Mouse (Mus musculus): ENCODE measurements around the gene Nucks1.
A peak's percentile ranks its signal among the peaks of the same experiment; 100 is the strongest.
"Not testable (repeated sequence)": the region's sequence is repeated elsewhere in the genome, so short reads cannot be mapped to it uniquely, and the experiment has no call there.

The Nucks1 gene

GRCm38 (mm10) chr1:131910001-131910648, at the start of gene Nucks1:
Gene Nucks1, plus strand, starts transcription at chr1:131910534.
- peak; percentile 99 to 100 for DNase-seq

DNA sequence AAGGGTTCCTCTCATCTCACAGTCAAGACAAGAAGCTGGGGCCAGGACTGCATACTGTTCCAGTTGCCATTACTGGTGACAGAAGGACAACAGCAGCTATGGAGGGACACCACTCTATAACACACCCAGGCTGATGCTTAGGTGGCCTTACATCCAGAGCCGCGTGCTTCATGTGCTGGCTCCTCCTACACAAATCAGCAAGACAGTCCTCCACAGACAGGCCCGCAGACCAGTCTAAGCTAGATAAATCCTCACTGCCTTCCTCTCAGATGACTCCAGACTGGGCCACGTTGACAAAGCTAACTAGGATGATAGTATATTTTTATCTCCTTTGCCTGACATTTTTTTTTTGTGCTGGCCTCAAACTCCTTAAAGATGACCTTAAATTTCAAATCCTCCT, 48.5 kb upstream of the Nucks1 start:
- no peak for DNase-seq

GRCm38 (mm10) chr1:131865596-131865995, 44.7 kb upstream of the Nucks1 start:
- DNase-seq: no peak

GRCm38 (mm10) chr1:131866304-131866999, 43.9 kb upstream of the Nucks1 start:
- no peak for DNase-seq

GRCm38 (mm10) chr1:131867093-131867945, 43.0 kb upstream of the Nucks1 start, which contains the start of gene Rab29:
Gene Rab29, plus strand, starts transcription at chr1:131867224.
- peak; percentile 93 to 96 for DNase-seq

- no peak for DNase-seq
Observed at GRCm38 (mm10) chr1:131867946-131868290, 42.4 kb upstream of the Nucks1 start.

GRCm38 (mm10) chr1:131869561-131869960, 40.8 kb upstream of the Nucks1 start:
- no peak for DNase-seq

DNA sequence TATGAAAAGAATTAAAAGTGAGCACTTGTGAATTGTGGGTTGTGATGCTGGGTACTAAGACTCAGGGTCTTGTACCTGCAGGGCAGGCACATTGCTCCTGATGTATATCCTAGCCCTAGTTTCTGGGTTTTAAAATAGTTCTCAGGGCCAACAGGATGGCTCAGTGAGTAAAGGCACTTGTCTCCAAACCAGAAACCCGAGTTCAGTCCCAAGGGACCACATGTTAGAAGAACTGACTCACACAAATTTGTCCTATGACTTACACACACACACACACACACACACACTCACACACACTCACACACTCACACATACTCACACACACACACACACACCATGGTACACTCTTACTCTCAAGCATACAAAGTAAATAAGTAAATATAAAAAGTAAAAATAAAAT, 37.5 kb upstream of the Nucks1 start:
- DNase-seq: no peak

DNA sequence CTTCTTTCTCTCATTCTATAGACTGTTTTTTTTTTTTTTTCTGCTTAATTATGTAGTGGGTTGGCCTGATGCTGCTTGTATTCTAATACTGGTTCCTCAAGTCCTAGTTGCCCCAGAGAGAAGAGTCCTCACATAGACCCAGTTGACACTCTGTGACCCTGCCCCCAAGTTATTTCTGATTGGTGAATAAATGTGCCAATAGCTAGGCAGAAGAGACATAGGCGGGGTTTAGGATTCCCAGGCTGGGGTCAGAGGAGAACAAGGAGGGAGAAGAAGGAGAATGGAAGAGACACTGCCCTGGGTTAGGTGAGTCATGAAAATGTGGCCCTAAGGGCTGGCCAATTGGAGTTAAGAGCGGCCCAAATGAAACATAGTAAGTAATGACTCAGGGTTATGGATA, 30.5 kb upstream of the Nucks1 start:
- no peak for DNase-seq

- peak; percentile 9 to 33 for DNase-seq
Observed at GRCm38 (mm10) chr1:131882787-131883186, 27.5 kb upstream of the Nucks1 start.

DNA sequence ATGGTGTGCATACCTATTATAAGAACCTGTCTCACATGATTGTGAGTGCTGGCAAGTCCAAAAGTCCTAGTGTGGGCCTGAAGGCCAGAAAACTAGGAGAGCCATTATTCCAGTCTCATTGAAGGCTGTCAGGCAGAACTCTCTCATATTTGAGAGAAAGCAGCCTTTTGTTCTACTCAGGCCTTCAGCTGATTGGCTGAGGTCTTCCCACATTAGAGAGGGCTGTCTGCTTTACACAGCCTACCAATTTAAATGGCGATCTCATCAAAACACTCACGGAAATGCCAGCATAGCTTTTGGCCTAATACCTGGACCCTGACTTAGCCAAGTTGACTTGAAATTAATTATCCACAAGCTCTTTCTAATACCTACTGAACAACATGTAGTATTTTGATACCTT, 24.2 kb upstream of the Nucks1 start:
- DNase-seq: no peak

GRCm38 (mm10) chr1:131886641-131887040, 23.7 kb upstream of the Nucks1 start:
- no peak for DNase-seq

- DNase-seq: no peak
Observed at GRCm38 (mm10) chr1:131890043-131890658, 20.2 kb upstream of the Nucks1 start.

DNA sequence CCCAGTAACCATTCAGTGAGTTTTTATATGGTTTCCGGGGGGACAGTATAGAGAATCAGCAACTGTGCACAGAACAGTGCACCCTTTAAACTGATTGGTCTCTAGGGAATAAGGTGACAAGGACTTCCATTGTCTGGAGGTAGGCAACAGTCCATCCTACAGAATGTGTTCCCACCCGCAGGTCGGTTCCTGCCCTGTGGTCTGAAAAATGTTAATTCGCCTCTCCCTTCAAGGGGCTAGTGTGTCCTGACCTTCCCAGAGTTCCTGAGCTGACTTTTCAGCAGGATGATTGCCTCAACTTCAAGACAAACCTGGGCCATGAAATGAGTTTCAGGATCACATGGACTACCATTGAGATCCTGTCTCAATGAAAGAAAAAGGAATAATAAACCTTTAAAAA, 18.9 kb upstream of the Nucks1 start:
- no peak for DNase-seq

DNA sequence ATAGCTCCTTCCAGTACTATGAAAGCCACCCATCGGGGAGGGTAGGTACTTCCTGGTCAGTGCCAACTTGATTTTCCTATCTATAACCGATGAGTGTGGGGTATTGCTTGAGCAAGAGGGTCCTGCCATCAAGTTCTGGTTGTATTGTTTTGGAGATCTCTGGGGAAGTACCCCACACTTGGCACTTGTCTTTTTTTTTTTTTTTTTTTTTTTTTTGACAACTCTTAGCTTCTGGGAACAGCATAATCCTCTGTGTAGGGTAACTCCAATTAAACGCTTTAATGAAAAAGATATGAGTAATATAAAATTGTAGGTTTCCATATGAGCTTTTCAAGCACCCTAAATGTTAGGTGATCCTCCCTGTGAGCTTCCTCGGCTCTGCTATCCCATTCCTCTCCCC, 7.7 kb upstream of the Nucks1 start:
- no peak for DNase-seq

DNA sequence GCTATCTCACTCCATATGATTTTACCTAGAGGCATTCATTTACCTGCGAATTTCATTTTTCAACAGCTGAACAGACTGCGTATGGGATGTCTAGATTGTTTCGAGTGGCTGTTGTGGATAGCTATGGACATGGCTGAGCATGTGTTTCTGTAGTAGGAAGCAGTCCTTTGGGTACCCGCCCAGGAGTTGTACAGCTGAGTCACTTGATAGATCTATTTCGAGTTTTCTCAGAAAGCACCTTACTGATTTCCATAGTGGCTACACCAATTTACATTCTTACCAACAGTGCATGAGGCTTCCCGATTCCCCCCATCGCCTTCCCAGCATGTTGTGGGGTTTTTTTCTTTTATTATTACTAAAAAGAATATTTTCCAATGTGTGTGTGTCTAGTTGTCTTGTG, 7.1 kb upstream of the Nucks1 start:
- DNase-seq: no peak

- no peak for DNase-seq
Observed at GRCm38 (mm10) chr1:131905497-131905896, 4.8 kb upstream of the Nucks1 start.

DNA sequence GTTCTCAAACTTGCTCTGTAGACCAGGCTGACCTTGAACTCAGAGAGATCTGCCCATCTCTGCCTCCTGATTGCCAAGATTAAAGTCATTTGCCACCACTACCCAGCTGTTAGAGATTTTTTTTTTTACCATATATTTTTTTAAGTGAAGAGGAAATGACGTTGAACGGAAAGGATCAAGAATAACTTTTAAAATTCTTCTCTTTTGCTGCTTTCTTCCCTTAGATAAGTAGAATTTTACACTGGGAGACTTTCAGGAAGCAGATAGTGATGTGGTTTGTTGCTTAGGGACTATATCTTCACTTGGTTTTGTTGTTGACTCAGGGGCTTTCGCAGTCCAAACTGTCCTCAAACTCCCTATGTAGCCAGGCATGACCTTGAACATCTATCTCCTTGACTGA, 1.9 kb upstream of the Nucks1 start:
- no peak for DNase-seq

- DNase-seq: not testable (repeated sequence)
Observed at GRCm38 (mm10) chr1:131909236-131909635, 1.1 kb upstream of the Nucks1 start.

DNA sequence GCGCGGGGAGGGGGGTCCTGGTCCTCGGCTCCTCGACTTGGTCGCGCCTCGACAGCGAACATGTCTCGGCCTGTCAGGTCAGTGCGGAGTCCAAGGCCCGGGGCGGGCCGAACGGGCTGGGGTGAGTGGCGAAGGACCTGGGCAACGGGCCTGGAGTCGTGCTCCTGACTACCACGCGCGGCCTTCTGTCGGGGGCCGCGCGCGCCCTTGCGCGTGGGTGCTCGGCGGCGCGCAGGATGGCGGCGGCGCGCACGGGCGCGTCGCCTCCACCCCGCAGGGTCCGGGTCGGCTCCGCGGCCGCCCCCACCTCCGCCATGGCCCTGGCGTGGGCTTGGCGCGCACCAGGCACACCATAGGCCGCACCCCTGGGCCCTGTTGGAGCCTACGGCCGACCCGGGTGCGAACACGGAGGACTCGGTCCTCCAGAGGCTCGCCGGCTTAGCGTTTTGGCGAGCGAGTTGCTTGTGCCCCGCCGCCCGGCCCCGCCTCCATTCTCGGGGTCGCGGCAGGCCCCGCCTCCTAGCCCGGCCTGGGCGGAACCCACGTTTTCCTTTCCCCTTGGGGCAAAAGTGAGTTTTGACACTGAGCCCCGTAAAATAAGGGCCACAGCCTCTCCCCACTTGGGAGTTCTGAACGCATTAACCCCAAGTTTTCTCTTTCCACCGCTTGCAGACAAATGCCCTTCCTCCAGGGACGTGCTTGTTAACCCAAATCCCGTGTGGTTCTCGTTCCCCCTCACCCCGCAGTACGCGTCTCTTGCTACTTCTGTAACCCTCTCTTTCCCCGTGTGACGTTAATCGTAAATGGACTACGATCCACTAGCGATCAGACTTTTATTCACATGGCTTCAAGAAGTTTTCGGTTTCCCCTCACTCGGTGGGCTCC, 582 bp downstream of the Nucks1 start:
- peak; percentile 81 to 84 for DNase-seq

GRCm38 (mm10) chr1:131917634-131918033, 7.3 kb downstream of the Nucks1 start:
- no peak for DNase-seq

DNA sequence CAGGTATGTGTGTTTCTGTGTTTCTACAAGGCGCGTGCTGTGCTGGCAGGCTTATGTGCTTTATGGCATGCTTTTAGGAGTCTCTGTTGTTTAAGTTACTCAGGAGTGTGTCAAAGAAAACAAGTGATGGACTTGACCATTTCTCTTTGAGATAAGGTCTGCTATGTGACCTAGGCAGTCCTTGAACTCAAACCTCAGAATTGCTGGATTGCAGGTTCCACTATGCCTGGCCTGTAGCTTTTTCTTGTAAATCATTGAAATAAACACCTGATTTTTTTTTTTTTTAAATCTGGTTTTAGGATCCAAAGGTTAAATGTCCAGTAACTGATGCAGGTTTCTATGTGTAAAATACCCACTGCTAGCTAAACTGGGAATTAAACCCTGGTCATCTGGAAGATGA, 8.7 kb downstream of the Nucks1 start:
- DNase-seq: no peak

All from cerebellum, postnatal 14 days (tissue).